Mouse (Mus musculus): ENCODE results near the gene Fam71e1. TPM values are rescaled to one million over a fixed set of nuclear protein-coding genes. Genes with fewer than 3 reads are reported as not detected.
A peak's percentile ranks its signal among the peaks of the same experiment; 100 is the strongest.

Fam71e1 gene
- total RNA-seq, 2 experiments from 2014 or later, result 1.2 to 1.7 TPM

DNA sequence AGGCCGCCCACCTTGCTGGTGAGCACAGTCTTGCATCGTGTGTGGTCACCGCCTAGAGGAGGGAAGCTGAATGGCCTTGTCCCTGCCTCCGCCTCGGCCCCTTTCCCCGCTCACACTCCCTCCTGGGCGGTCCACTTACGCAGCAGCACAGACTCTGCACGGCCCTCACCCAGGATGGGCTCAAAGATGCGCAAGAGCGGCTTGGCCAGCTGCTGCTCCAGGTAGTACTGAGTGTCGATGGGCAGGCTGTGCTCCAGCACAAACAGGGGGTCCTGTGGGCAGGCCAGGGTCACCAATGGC, 37.3 kb downstream of the Fam71e1 start:
- ATAC-seq (replicated peaks; ENCODE audit: poor library complexity), result no peak

DNA sequence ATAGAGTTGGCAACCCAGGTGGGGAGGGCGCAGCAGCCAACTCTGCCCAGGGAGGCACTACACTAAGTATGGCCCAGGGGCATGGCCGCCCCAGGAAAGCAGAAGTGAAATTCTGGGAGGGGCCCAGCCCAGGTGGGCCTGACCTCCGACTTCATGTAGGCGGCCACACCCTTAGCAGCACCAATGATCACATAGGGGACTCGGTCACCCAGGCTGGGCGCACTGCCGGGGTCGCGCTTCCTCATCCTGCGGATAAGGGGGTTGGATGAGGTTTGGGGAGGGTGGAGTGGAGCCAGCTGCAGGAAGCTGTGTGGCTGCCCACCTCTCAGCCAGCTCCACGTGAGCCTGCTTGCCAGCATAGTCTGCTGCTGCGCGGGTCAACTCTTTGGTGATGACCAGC, 37.9 kb downstream of the Fam71e1 start:
- peak; percentile 63 for ATAC-seq (replicated peaks; ENCODE audit: poor library complexity)

- ATAC-seq (replicated peaks; ENCODE audit: poor library complexity), result no peak; the same call in 1 of the 2 replicates
These were observed 38.5 kb downstream of the Fam71e1 start for GRCm38 (mm10) chr7:44534656-44535441.

DNA sequence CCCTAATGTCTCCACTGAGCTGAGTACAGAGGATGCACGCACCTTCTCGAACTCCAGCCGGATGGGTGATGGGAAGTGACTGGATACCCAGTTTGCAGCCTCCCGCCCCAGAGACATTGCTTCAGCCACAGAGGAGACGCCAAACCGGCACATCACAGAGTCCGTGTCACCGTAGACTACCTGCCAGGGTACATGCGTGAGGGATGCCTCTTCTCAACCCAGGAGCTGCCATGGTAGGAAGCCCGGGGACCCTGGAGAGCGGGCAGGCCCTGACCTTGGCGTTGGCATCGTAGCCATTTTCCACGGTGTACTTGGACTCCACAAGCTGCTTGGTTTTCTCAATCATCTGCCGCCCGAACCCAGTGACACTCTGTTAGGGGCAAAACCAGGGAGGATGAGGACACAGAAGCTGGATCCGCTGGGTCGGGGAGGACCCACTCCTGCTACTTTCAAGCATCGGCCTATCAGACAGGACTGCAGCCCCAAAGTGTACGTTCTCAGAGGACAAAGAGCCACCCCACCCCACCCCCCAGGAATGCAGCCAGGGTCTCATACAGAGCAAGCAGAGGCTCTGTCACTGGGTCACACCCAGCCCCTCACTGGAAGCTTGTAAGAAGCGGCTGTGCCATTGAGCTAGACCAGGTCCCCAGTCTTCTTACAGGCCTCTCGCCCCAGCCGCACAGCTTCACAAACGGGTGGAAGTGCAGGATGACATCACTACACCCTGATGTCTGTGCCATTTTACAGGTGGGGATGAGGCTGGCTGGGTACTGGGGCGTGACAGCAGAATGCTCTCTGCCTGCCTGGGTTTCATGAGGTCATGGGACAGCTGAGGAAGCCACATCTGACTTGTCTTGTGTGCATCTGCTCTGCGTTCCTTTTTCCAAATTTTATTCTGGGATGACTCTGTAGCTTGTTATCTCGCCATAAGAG, 39.5 kb downstream of the Fam71e1 start:
- no peak for ATAC-seq (replicated peaks; ENCODE audit: poor library complexity)

DNA sequence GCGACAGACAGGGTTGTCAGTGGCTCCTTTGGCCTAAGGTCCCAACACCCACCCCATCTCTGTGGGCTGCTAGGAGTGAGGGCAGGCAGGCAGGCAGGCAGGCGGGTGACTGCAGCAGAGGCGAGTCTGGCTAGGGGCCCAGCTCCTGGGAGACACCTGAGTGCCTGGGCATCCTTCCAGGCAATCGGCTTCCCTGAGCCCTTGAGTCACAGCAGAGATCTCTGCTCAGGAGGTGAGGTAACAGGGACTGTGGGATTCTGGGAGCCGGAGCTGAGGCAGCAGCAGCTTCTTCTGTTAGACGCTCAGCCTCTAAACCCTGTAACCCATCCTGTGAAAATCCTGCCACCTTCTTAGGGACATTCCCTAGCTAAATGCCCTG, 40.2 kb downstream of the Fam71e1 start:
- ATAC-seq (replicated peaks; ENCODE audit: poor library complexity), result no peak

DNA sequence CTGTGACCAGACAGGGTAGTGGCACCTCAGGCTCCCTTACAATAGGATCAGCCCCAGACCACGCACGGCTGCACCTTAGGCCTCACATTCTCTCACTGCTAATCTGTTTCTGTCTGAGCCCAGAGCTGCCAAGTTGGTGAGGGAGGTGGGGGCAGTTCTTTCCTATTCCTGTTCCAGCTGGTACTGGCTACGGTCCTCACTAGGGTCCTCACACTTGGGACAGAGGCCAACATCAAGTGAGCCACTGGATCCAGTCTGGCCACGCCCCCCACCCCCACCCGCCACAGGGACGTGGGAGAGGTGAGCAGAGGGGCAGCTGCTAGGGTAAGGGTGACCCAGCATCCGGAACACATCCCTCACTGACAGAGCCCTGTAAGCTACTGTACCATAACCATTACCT, 40.6 kb downstream of the Fam71e1 start:
- ATAC-seq (replicated peaks; ENCODE audit: poor library complexity), result no peak

- ATAC-seq (replicated peaks; ENCODE audit: poor library complexity), result no peak
These were observed 41.1 kb downstream of the Fam71e1 start for GRCm38 (mm10) chr7:44537496-44537895.

GRCm38 (mm10) chr7:44538756-44539624, 42.6 kb downstream of the Fam71e1 start:
- ATAC-seq (replicated peaks; ENCODE audit: poor library complexity), result no peak

DNA sequence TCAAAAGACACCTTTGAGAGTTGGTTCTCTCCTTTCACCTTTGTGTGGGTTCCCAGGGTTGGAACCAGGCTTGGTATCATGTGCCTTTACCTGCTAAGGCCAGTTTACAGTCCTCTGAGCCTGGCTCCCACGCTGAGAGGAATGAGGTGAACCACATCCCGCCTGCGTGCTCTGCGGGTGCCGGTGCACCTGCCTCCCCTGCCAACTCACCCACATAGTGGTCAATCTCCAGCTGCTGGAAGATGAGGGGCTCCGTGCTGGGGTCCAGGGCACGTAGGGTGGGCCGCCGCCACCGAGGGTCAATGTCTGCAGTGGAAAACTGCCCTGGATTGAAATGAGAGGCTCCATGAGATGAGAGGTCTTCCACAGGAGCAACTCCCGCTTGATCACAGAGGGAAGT, 46.2 kb downstream of the Fam71e1 start:
- ATAC-seq (replicated peaks; ENCODE audit: poor library complexity), result no peak

DNA sequence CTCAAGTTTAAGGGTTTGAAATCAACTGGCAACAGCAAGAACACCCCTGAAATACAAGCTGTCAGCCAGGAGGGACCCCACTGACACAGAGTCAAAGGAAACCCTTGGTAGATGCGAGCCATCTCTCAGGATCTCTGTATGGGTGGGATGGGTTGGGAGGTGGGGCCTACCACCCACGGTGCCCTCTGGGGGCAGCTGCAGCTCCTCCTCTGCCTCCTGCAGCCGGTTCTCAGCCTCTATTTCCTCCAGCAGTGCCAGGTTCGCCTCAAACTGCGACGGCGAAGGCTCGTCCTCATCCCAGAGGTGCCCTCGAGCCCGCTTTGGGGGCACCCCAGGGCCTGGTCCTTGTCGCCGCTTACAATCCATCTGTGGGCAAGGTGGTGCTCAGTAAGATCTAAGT, 46.7 kb downstream of the Fam71e1 start:
- ATAC-seq (replicated peaks; ENCODE audit: poor library complexity), result no peak

DNA sequence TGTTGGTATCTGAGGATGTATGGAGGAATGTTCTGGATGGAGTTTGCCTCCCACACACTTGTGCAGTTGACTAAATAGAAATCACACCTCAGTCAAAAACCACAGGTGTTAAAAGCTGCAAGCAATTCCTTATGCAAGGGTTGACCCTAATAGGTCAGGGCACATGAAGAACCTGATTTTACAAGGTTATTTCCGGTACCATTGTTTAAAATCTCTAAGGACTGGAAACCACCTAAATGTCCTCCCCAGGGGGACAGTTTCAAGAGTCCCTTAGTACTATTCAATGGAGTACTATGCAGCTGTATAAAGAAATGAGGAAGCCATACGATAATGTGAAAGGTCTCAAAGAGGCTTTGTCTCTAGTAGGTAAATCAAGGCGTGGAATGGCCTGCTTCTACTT, 49.9 kb downstream of the Fam71e1 start:
- ATAC-seq (replicated peaks; ENCODE audit: poor library complexity), result no peak

- ATAC-seq (replicated peaks; ENCODE audit: poor library complexity), result 0 out of 2 replicates have a peak, but pooled peaks have one; percentile 8
These were observed 50.7 kb downstream of the Fam71e1 start for GRCm38 (mm10) chr7:44547041-44547440.

DNA sequence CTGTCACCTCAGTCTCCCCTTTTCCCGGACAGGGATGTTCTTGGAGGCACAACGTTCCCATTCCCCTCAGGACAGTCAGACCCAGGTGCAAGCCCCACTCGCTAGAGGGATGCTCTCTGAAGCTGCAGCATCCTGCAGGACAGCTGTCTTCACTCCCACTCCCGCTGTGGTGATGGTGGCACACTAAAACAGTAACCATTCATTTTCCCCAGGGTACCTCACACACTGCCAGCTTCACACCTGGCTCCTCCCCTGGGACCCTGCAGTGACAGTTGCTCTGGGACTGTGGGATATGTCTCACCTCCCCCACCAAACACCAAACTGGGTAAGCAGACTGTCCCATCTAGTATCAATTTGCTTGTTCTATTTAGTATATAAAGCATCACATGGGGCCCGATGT, 51.3 kb downstream of the Fam71e1 start:
- ATAC-seq (replicated peaks; ENCODE audit: poor library complexity), result no peak

DNA sequence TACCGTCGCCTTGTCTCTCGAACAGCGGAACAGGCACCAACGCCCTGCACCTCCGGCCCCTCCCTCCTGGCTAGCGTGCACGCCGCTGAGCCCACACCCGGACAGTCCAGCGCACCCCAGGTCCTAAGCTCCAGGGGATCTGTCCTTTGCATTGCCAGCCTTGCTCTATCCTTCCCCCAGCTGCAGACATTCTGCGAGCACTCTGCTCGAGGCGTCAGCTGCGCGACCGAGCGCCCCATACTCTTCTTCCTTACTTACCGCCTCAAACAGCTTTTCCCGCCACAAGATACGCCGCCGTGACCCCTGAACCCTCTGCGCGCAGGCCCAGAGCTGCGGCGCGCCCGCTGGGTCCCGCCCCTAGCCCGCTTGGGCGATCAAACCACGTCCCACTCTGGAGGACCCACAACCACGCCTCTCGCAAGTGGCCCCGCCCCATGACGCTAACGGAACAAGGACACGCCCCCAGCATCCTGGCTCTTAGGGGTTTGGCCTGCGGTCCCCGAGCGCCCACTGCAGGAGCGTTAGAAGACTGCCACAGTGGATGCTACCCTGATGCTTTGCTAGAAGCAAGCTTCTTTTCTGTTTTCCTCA, 52.2 kb downstream of the Fam71e1 start, which contains the start of gene Pold1:
Gene Pold1, minus strand, starts transcription at position 353 of the 591 bp plus-strand sequence.
- ATAC-seq (replicated peaks; ENCODE audit: poor library complexity), result peak; percentile 83

DNA sequence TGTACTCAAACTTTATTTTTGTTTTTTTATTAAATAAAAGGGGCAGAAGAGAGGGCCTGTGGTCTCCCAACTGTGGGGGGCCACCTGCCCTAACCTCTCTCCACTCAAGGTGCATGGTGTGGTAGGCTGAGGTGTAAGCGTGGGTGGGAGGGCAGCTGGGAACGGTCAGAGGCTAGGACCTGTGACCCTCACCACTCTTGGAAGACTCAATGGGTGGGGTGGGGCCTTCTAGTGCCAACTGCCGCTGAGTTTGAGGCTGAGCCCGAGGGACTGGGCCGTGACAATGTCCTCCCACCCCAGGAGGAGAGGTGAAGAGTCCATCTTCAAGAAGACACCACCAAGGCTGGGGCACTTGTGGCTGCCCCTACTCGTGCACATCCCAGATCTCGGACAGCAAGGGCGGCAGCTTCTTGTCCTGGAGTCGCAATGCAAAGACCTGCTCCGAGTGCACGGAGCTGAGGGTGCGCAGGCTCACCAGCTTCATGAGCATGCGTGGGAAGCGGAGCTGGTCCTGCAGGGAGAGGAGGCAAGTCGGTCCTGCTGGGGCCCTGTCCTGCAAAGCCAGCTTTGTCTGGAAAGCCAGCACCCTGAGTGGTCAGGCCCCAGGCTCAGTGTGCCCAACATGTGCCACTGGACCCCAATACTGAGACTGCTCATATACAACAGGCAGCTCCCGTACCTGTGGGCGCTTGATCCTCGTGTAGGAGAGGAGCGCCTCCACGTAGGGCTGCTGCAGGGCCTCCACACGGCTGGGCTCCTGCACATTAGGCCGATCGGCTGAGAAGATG, 53.4 kb downstream of the Fam71e1 start:
- ATAC-seq (replicated peaks; ENCODE audit: poor library complexity), result no peak

GRCm38 (mm10) chr7:44550409-44550678, 54.0 kb downstream of the Fam71e1 start:
- ATAC-seq (replicated peaks; ENCODE audit: poor library complexity), result no peak

Measured in megakaryocyte progenitor cell, adult 5-6 weeks (primary cell).